Mouse (Mus musculus) E14TG2a.4 (cell line): ENCODE data around the gene Tuba3a.

Source experiments
- CTCF ChIP-seq: conservative IDR thresholded peaks from 2 replicates; pipeline ENCODE4 v1.5.1; 2014; ENCODE audit warnings: low read length
- POU5F1 ChIP-seq: IDR thresholded peaks from 2 replicates; pipeline ENCODE4 v1.6.1; 2014; ENCODE audit warnings: low read length, borderline replicate concordance

DNA sequence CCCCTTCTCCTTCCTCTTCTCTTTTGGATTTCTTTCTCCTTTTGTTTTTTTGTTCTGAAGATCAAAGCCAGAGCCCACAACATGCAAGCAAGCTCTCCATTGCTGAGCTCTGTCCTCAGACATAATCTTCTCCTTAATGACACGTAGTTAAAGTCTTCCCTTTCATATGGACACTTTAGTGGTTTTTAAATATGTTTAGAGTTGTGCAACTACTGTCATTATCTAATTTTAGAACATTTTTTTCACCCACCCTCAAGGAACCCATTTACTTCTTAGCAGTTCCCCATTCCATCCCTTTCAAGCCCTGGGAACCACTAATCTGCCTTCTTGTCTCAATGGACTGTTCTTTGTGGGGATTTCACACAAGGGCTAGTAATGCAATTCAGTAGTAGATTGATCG is 48.5 kb upstream of the Tuba3a start:
- no peak for TF ChIP-seq CTCF
- no peak for TF ChIP-seq POU5F1
